ENCODE assay signal across 7 mouse cellular contexts in the genomic region with DNA sequence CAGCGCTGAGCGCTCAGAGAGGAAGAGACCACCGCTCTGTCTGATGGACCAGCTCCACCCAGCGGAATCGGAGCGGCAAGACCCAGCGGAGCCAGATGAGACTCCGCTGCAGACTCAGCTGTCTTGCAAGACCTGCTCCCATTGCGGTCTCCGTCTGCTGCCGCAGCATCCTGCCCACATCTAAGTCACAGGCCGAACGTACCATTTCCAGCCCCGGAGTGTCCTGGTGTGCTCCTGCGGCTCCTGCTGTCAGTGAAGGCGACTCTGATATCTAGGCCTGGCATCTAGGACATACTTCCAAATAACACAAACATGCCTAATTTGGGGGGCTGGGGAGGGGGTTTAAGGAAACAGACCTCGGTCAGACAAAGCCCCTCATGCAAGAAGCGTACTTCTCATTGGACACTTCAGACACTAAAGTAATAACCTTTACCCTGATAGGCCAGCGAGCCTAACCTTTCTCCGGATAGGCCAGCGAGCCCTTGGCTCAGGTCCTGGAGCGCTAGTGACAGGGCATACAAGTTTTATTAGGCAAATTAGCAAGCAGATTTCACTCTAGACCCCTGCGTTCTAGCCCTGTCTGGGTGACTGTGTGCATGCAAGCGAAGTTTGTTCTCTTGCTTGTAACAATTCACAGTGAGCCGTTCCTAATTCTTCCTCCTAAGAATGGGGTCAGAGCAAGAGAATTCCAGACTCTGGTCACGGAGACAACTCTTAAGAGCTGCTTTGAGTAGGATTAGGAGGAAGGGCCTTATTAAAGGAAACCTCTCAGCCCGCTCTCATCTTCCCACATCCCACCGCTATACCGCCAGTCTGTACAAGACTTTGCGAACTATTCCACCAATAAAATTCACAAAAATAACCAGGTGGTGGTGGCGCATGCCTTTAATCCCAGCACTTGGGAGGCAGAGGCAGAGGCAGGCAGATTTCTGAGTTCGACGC. TPM values are rescaled to one million over a fixed set of nuclear protein-coding genes. Genes with fewer than 3 reads are reported as not detected.
DNase-seq lines count a peak whose midpoint lies in the region; ATAC-seq lines count a peak whose summit lies in the region.

Zfp870 (minus strand) TSS at position 404 of the 942 bp plus-strand sequence.

- peak; percentile 98 for ATAC-seq in intestine, embryonic 16.5 days
- peak; percentile 99 for ATAC-seq in midbrain, embryonic 11.5 days (ENCODE audit: low FRiP score)

- 10% methylated on average over 33 of the region's 33 CpGs for WGBS in intestine, embryonic 16.5 days
- WGBS in midbrain, embryonic 11.5 days, result 11% methylated on average over 33 of the region's 33 CpGs

- intact Hi-C loops in left cerebral cortex, postnatal 36 days (cut with DNase I), result no loop called here

- peak within 1 kb of the TSS; percentile 75 for H3K4me2 ChIP-seq in intestine, embryonic 16.5 days (ENCODE audit: low read depth, low read length)
- H3K4me2 ChIP-seq in midbrain, embryonic 11.5 days, result peak within 1 kb of the TSS; percentile 63

- peak within 1 kb of the TSS; percentile 81 for H3K27ac ChIP-seq in intestine, embryonic 16.5 days (ENCODE audit: low read length)
- H3K27ac ChIP-seq in midbrain, embryonic 11.5 days (ENCODE audit: low read depth, low read length), result peak within 1 kb of the TSS; percentile 78

- H3K4me1 ChIP-seq in intestine, embryonic 16.5 days (ENCODE audit: control insufficient read depth, insufficient read depth, low read length), result peaks cover 6% of the 10 kb centered on the region
- H3K4me1 ChIP-seq in midbrain, embryonic 11.5 days (ENCODE audit: control insufficient read depth, insufficient read depth, low read length), result peaks cover 7% of the 10 kb centered on the region

- H3K9me3 ChIP-seq in intestine, embryonic 16.5 days (ENCODE audit: control insufficient read depth, low read length), result no peaks in the 10 kb centered on the region
- no peaks in the 10 kb centered on the region for H3K9me3 ChIP-seq in midbrain, embryonic 11.5 days (ENCODE audit: control insufficient read depth, low read length)

- no peaks in the 10 kb centered on the region for H3K27me3 ChIP-seq in intestine, embryonic 16.5 days (replicated peaks; ENCODE audit: control insufficient read depth, insufficient read depth, low read length)
- no peaks in the 10 kb centered on the region for H3K27me3 ChIP-seq in midbrain, embryonic 11.5 days (ENCODE audit: control insufficient read depth, insufficient read depth, low read length)

- H3K9ac ChIP-seq in intestine, embryonic 16.5 days (ENCODE audit: low read depth, low read length), result peak within 1 kb of the TSS; percentile 87
- H3K9ac ChIP-seq in midbrain, embryonic 11.5 days (ENCODE audit: low read length), result peak within 1 kb of the TSS; percentile 83

- H3K4me3 ChIP-seq in intestine, embryonic 16.5 days (ENCODE audit: low read length), result peak within 1 kb of the TSS; percentile 81
- H3K4me3 ChIP-seq in midbrain, embryonic 11.5 days (ENCODE audit: low read depth, low read length), result peak within 1 kb of the TSS; percentile 59

- peak; percentile 85 for DNase-seq in adrenal gland, adult 8-10 months
- peak; percentile 96 for DNase-seq in embryo, embryonic 9.5 days (ENCODE audit: extremely low spot score)
- DNase-seq in gastrocnemius, postnatal 4 days (ENCODE audit: low spot score in 2 of 2), result peak; percentile 67 to 86
- DNase-seq in left cerebral cortex, postnatal 36 days (ENCODE audit: low spot score in 2 of 2), result peak; percentile 86 to 87
- DNase-seq in midbrain, embryonic 11.5 days (ENCODE audit: low spot score, missing footprints), result peak; percentile 99
- DNase-seq in skeletal muscle tissue, adult 2 months (ENCODE audit: low read depth, low spot score), result peak; percentile 94

- H3K36me3 ChIP-seq in intestine, embryonic 16.5 days (ENCODE audit: control insufficient read depth, insufficient read depth, low read length), result no peaks in the 10 kb centered on the region
- H3K36me3 ChIP-seq in midbrain, embryonic 11.5 days (ENCODE audit: control insufficient read depth, insufficient read depth, low read length), result no peaks in the 10 kb centered on the region

RNA-seq across cellular contexts. Expression of gene Zfp870, which starts in this region (rescaled TPM):
- total RNA-seq in adrenal gland, adult 8-10 months (2022), result 10 to 100 TPM in 3 of 4 experiments, 1 to 10 TPM in 1; 8.8 to 21.1 (median 12.5) TPM
- 10 to 100 TPM in 1 of 2 experiments, 1 to 10 TPM in 1; 7.4 to 10.4 TPM for total RNA-seq in gastrocnemius, postnatal 4 days (2021)
- polyA plus RNA-seq in intestine, embryonic 16.5 days (2015; fragmentation: Nextera tagmentation; extraction: Ambion mirVana), result 5.9 and 7.3 TPM in 2 replicates
- total RNA-seq in left cerebral cortex, postnatal 36 days (2021), result 1 to 10 TPM; 8.4 to 8.9 TPM
- polyA plus RNA-seq in midbrain, embryonic 11.5 days (2014; fragmentation: Nextera tagmentation; extraction: Ambion mirVana), result 9.7 and 11.0 TPM in 2 replicates

Comparison
In these comparisons a context has a peak if more than half of its experiments do, and no peak if none do; other contexts are left out.
1. Peak in every context shown above with its lines: DNase-seq, ATAC-seq, H3K4me3 ChIP-seq and H3K27ac ChIP-seq.